Comparison of ENCODE assay signal across 25 mouse cellular contexts in the genomic region with DNA sequence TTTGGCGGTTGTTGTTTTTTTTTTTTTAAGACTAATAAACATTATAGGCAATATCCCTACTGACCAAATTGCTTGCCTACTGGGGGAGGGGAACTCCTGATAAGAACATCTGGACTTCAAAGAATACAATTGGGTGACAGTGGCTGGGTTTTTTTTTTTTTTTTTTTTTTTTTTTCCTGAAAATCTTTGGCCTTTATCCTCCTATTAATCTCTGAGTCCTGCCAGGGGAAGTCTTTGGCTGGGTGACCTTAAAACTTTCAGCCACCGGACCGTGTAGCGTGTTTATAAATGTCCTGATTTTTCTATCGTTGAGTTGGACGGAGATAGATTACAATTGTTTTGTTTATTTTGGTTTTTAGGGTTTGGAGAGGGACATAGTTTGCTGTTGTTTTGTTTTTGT. TPM values are rescaled to one million over a fixed set of nuclear protein-coding genes. Genes with fewer than 3 reads are reported as not detected.
DNase-seq lines count a peak whose midpoint lies in the region; ATAC-seq and TF ChIP-seq lines count a peak whose summit lies in the region.
"Had no signal": no experiment of that assay in that cellular context is flagged by ENCODE, and none has a peak within 500 bp of the region (broad histone marks: within the 10 kb centered on the region; RNA-seq: fewer than 3 reads in every experiment).

No protein-coding gene starts in this region.

- H3K36me3 ChIP-seq in kidney, embryonic 15.5 days = no peaks in the 10 kb centered on the region
- H3K36me3 ChIP-seq in liver, adult 2 months (ENCODE audit: control insufficient read depth, insufficient read depth, low read length) = no peaks in the 10 kb centered on the region
- no peaks in the 10 kb centered on the region for H3K36me3 ChIP-seq in liver, embryonic 11.5 days (ENCODE audit: control insufficient read depth, insufficient read depth, low read length)
- H3K36me3 ChIP-seq in ES-E14 (ENCODE audit: control insufficient read depth, insufficient read depth, low read length, poor library complexity, severe bottlenecking) = peaks cover 1% of the 10 kb centered on the region; the same call in 1 of the 2 replicates
- no peaks in the 10 kb centered on the region for H3K36me3 ChIP-seq in intestine, embryonic 15.5 days
- H3K36me3 ChIP-seq: embryonic facial prominence, embryonic 10.5 days; embryonic facial prominence, embryonic 12.5 days; forebrain, embryonic 15.5 days had no signal

- H3K9ac ChIP-seq in kidney, embryonic 15.5 days = no peak overlapping the region
- no peak overlapping the region for H3K9ac ChIP-seq in liver, adult 2 months (ENCODE audit: low read depth, low read length)
- H3K9ac ChIP-seq in liver, embryonic 11.5 days (ENCODE audit: low read depth, low read length) = no peak overlapping the region
- H3K9ac ChIP-seq in ES-E14 (ENCODE audit: insufficient read depth, low read depth, low read length, poor library complexity, severe bottlenecking) = no peak overlapping the region
- H3K9ac ChIP-seq in intestine, embryonic 15.5 days = no peak overlapping the region
- H3K9ac ChIP-seq: embryonic facial prominence, embryonic 12.5 days; forebrain, embryonic 13.5 days; forebrain, embryonic 15.5 days; forebrain, postnatal 0 days had no signal

- H3K27me3 ChIP-seq in kidney, embryonic 15.5 days = no peaks in the 10 kb centered on the region
- no peaks in the 10 kb centered on the region for H3K27me3 ChIP-seq in liver, adult 2 months (ENCODE audit: control insufficient read depth, insufficient read depth, low read length)
- peaks cover 2% of the 10 kb centered on the region; the same call in 1 of the 2 replicates for H3K27me3 ChIP-seq in liver, embryonic 11.5 days (replicated peaks; ENCODE audit: control insufficient read depth, insufficient read depth, low read length)
- H3K27me3 ChIP-seq in intestine, embryonic 15.5 days (replicated peaks) = no peaks in the 10 kb centered on the region
- H3K27me3 ChIP-seq: CH12.LX; embryonic facial prominence, embryonic 12.5 days; forebrain, embryonic 13.5 days; forebrain, embryonic 15.5 days had no signal

- peaks cover 14% of the 10 kb centered on the region for H3K4me1 ChIP-seq in kidney, embryonic 15.5 days
- H3K4me1 ChIP-seq in liver, adult 2 months (ENCODE audit: control insufficient read depth, insufficient read depth, low read length) = no peaks in the 10 kb centered on the region; the same call in 1 of the 2 replicates
- H3K4me1 ChIP-seq in liver, embryonic 11.5 days (replicated peaks; ENCODE audit: control insufficient read depth, insufficient read depth, low read length) = peaks cover 2% of the 10 kb centered on the region
- H3K4me1 ChIP-seq in ES-E14 (ENCODE audit: control insufficient read depth in 2 of 2, insufficient read depth in 2 of 2, low read length in 2 of 2, poor library complexity in 1 of 2) = peaks cover 8 to 10% of the 10 kb centered on the region in 2 experiments
- H3K4me1 ChIP-seq in intestine, embryonic 15.5 days (replicated peaks) = 0 out of 2 replicates have a peak, but pooled peaks cover 2% of the 10 kb centered on the region
- H3K4me1 ChIP-seq: embryonic facial prominence, embryonic 12.5 days had no signal

- in situ Hi-C loops in ES-E14 (cut with MboI; ENCODE audit: low sequenced_read_pairs in 2 of 2, unreplicated experiment in 2 of 2) = no loop called here

- no peak for TF ChIP-seq CTCF in liver, adult 2 months (IDR thresholded peaks at IDR 0.05; ENCODE audit: low read depth, low read length)

- no peaks in the 10 kb centered on the region for H3K9me3 ChIP-seq in kidney, embryonic 15.5 days (replicated peaks)
- no peaks in the 10 kb centered on the region for H3K9me3 ChIP-seq in liver, embryonic 11.5 days (ENCODE audit: control insufficient read depth, low read length)
- no peaks in the 10 kb centered on the region for H3K9me3 ChIP-seq in ES-E14 (ENCODE audit: control insufficient read depth, insufficient read depth, low read depth, low read length)
- no peaks in the 10 kb centered on the region for H3K9me3 ChIP-seq in intestine, embryonic 15.5 days
- H3K9me3 ChIP-seq: embryonic facial prominence, embryonic 10.5 days; embryonic facial prominence, embryonic 12.5 days; forebrain, embryonic 13.5 days; forebrain, embryonic 15.5 days had no signal

- no peak overlapping the region for H3K4me3 ChIP-seq in kidney, embryonic 15.5 days (replicated peaks)
- no peak overlapping the region for H3K4me3 ChIP-seq in liver, adult 2 months (ENCODE audit: insufficient read depth, low read depth, low read length)
- no peak overlapping the region for H3K4me3 ChIP-seq in liver, embryonic 11.5 days (ENCODE audit: low read depth, low read length)
- H3K4me3 ChIP-seq in ES-E14 (ENCODE audit: insufficient read depth in 1 of 2, low read depth in 1 of 2, low read length in 2 of 2, poor library complexity in 1 of 2, severe bottlenecking in 1 of 2) = no peak overlapping the region
- no peak overlapping the region for H3K4me3 ChIP-seq in intestine, embryonic 15.5 days (replicated peaks)
- H3K4me3 ChIP-seq: embryonic facial prominence, embryonic 10.5 days; embryonic facial prominence, embryonic 12.5 days; forebrain, embryonic 13.5 days; forebrain, embryonic 15.5 days had no signal

- H3K27ac ChIP-seq in kidney, embryonic 15.5 days = 0 out of 2 replicates have a peak overlapping the region, but pooled peaks have one; percentile 48
- H3K27ac ChIP-seq in liver, adult 2 months (replicated peaks; ENCODE audit: insufficient read depth, low read depth, low read length) = no peak overlapping the region
- H3K27ac ChIP-seq in liver, embryonic 11.5 days (ENCODE audit: low read depth, low read length) = no peak overlapping the region
- H3K27ac ChIP-seq in ES-E14 (ENCODE audit: insufficient read depth, low read depth, low read length, poor library complexity, severe bottlenecking) = no peak overlapping the region
- no peak overlapping the region for H3K27ac ChIP-seq in intestine, embryonic 15.5 days
- H3K27ac ChIP-seq: embryonic facial prominence, embryonic 10.5 days; embryonic facial prominence, embryonic 12.5 days; forebrain, embryonic 13.5 days; forebrain, embryonic 15.5 days had no signal

- peak; percentile 14 for DNase-seq in embryo, embryonic 10.5 days (ENCODE audit: low spot score)
- no peak for DNase-seq in embryo, embryonic 10 days (ENCODE audit: low spot score)
- DNase-seq in kidney, postnatal 4 days = no peak
- peak; percentile 81 for DNase-seq in liver, adult 2 months (ENCODE audit: extremely low read depth, low read depth, low spot score)
- no peak for DNase-seq in liver, embryonic 11.5 days (ENCODE audit: low spot score)
- no peak for DNase-seq in ES-E14 (ENCODE audit: low read depth, low spot score)
- DNase-seq: adrenal gland, adult 8-10 months; adrenal gland, postnatal 14 days; adrenal gland, postnatal 36 days; B cell, adult 2 months; cerebellum, adult 11-12 months; cerebellum, adult 2 months; cerebellum, adult 9-10 months; cerebellum, postnatal 10 days; cerebellum, postnatal 25 days; forebrain, postnatal 0 days had no signal

- TF ChIP-seq POLR2A in liver, adult 2 months (IDR thresholded peaks at IDR 0.05; ENCODE audit: extremely low read depth, insufficient read depth, low read length) = no peak

- no peak for ATAC-seq in kidney, embryonic 15.5 days (replicated peaks; ENCODE audit: low FRiP score)
- ATAC-seq in liver, embryonic 11.5 days (replicated peaks; ENCODE audit: low FRiP score) = no peak
- no peak for ATAC-seq in intestine, embryonic 15.5 days
- ATAC-seq: CD4-positive, CD25-positive, alpha-beta regulatory T cell, adult 4 months; forebrain, embryonic 13.5 days; forebrain, embryonic 15.5 days; forebrain, postnatal 0 days had no signal

- H3K4me2 ChIP-seq in kidney, embryonic 15.5 days = 0 out of 2 replicates have a peak overlapping the region, but pooled peaks have one; percentile 9
- H3K4me2 ChIP-seq in liver, embryonic 11.5 days = no peak overlapping the region
- no peak overlapping the region for H3K4me2 ChIP-seq in intestine, embryonic 15.5 days (replicated peaks)
- H3K4me2 ChIP-seq: embryonic facial prominence, embryonic 12.5 days; forebrain, embryonic 13.5 days; forebrain, embryonic 15.5 days had no signal

- 17% methylated on average over 6 of the region's 6 CpGs for whole genome bisulfite sequencing in kidney, embryonic 15.5 days
- WGBS in liver, adult 2 months = 19% methylated on average over 6 of the region's 6 CpGs
- WGBS in liver, embryonic 11.5 days = 54% methylated on average over 6 of the region's 6 CpGs
- WGBS in intestine, embryonic 15.5 days = 53% methylated on average over 6 of the region's 6 CpGs

- no peaks in the 10 kb centered on the region for H3K79me2 ChIP-seq in liver, adult 2 months (ENCODE audit: control insufficient read depth, insufficient read depth, low read length)

TF ChIP-seq in ES-E14, 5 proteins besides CTCF, POLR2A, EP300 and RAD21:
- no peak for TF ChIP-seq ZC3H11A (IDR thresholded peaks at IDR 0.05; ENCODE audit: borderline replicate concordance, low read depth, low read length)
- TF ChIP-seq ZNF384 (IDR thresholded peaks at IDR 0.05; ENCODE audit: low read depth, low read length) = peak; percentile 46; the same call in 1 of the 2 replicates

RNA-seq across cellular contexts. Expression of gene Fn1, which starts 3.3 kb away (rescaled TPM):
- polyA plus RNA-seq in kidney, embryonic 15.5 days (2015; fragmentation: Nextera tagmentation; extraction: Ambion mirVana) = 142 and 164 TPM in 2 replicates
- total RNA-seq in liver, adult 2 months (2014; rRNA removed) = 530 and 615 TPM in 2 replicates
- 649 and 698 TPM in 2 replicates for polyA plus RNA-seq in liver, adult 2 months (2012; rRNA removed)
- 171 and 175 TPM in 2 replicates for polyA plus RNA-seq in liver, embryonic 11.5 days (2014; fragmentation: Nextera tagmentation; extraction: Ambion mirVana)
- total RNA-seq in ES-E14 (2012; rRNA removed) = 491 and 803 TPM in 2 replicates
- 79.0 and 83.2 TPM in 2 replicates for polyA plus RNA-seq in intestine, embryonic 15.5 days (2015; fragmentation: Nextera tagmentation; extraction: Ambion mirVana)
- total RNA-seq: MEL had no signal

Comparison
In these comparisons a context has a peak if more than half of its experiments do, and no peak if none do; other contexts are left out.
1. DNase-seq: peak in embryo, embryonic 10.5 days (single experiment) and liver, adult 2 months (single experiment); none in embryo, embryonic 10 days (single experiment), kidney, postnatal 4 days (0 of 2), liver, embryonic 11.5 days (single experiment) and ES-E14 (single experiment).